Comparison of ENCODE assay signal across 9 mouse cellular contexts in the genomic region with DNA sequence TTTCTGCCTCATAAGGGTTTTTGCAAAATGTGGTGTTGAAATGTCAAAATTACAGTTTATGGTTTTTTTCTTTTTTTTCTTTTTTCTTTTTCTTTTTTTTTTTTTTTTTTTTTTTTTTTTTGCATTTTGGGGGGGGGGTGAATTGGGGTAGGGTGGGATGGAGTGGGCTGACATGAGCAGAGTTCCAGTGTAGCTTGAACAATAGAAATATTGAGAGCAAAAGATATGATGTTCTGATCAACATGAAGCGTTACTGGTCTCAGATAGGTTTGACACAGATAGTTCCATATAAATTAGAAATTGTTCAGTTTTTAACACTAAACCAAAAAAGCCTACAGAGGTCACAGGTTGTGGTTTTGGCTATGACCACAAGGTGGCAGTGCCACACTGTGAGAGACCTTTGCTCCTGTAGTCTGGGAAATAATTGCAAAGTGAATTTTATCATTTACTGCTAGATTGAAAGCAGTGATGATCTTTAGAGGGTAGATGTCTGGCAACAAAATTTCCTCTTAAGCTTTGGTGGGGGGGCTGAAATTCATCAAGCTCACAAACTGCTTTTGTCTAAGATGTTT. TPM values are rescaled to one million over a fixed set of nuclear protein-coding genes. Genes with fewer than 3 reads are reported as not detected.
DNase-seq lines count a peak whose midpoint lies in the region; ATAC-seq and TF ChIP-seq lines count a peak whose summit lies in the region.
"Had no signal": no experiment of that assay in that cellular context is flagged by ENCODE, and none has a peak within 500 bp of the region (broad histone marks: within the 10 kb centered on the region; RNA-seq: fewer than 3 reads in every experiment).

No protein-coding gene starts in this region.

- peak; percentile 78 for TF ChIP-seq RAD21 in CH12.LX (IDR thresholded peaks at IDR 0.05; ENCODE audit: low read depth, low read length)

- dilution Hi-C loops in CH12.LX (cut with MboI; ENCODE audit: extremely low pct_ligation_motif_present, extremely low pct_unique_long_range_greater_than_20kb, low sequenced_read_pairs), result no loop called here

- DNase-seq in 3T3-L1 (ENCODE audit: low read depth, low spot score) (peak; percentile 79), CH12.LX (ENCODE audit: extremely low read depth) (peak; percentile 16)
- peak; percentile 3 for DNase-seq in c-Kit-negative CD71-positive TER-119-positive erythroid progenitor cells, embryonic 14.5 days (ENCODE audit: low read depth, low spot score)
- peak; percentile 42 for DNase-seq in kidney, postnatal 14 days
- DNase-seq in liver, postnatal 0 days, result peak; percentile 48
- DNase-seq in ovary, postnatal 14 days (ENCODE audit: low spot score), result peak; percentile 37
- DNase-seq in natural killer cell, adult 2 months (ENCODE audit: low spot score in 2 of 2), result no peak

- TF ChIP-seq POLR2A in CH12.LX (IDR thresholded peaks at IDR 0.05; ENCODE audit: low read depth, low read length), result no peak

- 37% methylated on average over 1 of the region's 1 CpGs for WGBS in forebrain, embryonic 13.5 days
- WGBS in liver, postnatal 0 days (ENCODE audit: insufficient replicate concordance), result 39% methylated on average over 1 of the region's 1 CpGs

- peak in 1 of 2 experiments; percentile 72; a peak in 2 of 4 replicates for TF ChIP-seq CTCF in CH12.LX (conservative IDR thresholded peaks at IDR 0.05 in 1 of 2, IDR thresholded peaks at IDR 0.05 in 1 of 2; ENCODE audit: low read depth in 2 of 2, low read length in 2 of 2)
- peak; percentile 73 for TF ChIP-seq CTCF in liver, postnatal 0 days (IDR thresholded peaks at IDR 0.05; ENCODE audit: low read depth)

- peak; percentile 84 for ATAC-seq in forebrain, embryonic 13.5 days
- ATAC-seq in liver, postnatal 0 days, result no peak

- no peaks in the 10 kb centered on the region for H3K4me1 ChIP-seq in CH12.LX (ENCODE audit: control insufficient read depth in 1 of 2, insufficient read depth in 2 of 2)
- H3K4me1 ChIP-seq in forebrain, embryonic 13.5 days, result no peaks in the 10 kb centered on the region
- no peaks in the 10 kb centered on the region for H3K4me1 ChIP-seq in liver, postnatal 0 days (ENCODE audit: insufficient read depth)
- H3K4me1 ChIP-seq: hindbrain, embryonic 15.5 days had no signal

- H3K27me3 ChIP-seq in CH12.LX (replicated peaks), result no peaks in the 10 kb centered on the region
- H3K27me3 ChIP-seq in forebrain, embryonic 13.5 days, result no peaks in the 10 kb centered on the region
- no peaks in the 10 kb centered on the region for H3K27me3 ChIP-seq in liver, postnatal 0 days (ENCODE audit: insufficient read depth, low read length)
- H3K27me3 ChIP-seq: hindbrain, embryonic 15.5 days had no signal

- peaks cover 12% of the 10 kb centered on the region for H3K9me3 ChIP-seq in CH12.LX (replicated peaks; ENCODE audit: low read length)
- H3K9me3 ChIP-seq in forebrain, embryonic 13.5 days (replicated peaks), result no peaks in the 10 kb centered on the region
- no peaks in the 10 kb centered on the region for H3K9me3 ChIP-seq in liver, postnatal 0 days (ENCODE audit: low read length)
- H3K9me3 ChIP-seq: hindbrain, embryonic 15.5 days had no signal

- H3K4me2 ChIP-seq in CH12.LX (ENCODE audit: insufficient read depth, low read depth, poor library complexity, severe bottlenecking), result no peak overlapping the region
- no peak overlapping the region for H3K4me2 ChIP-seq in forebrain, embryonic 13.5 days
- H3K4me2 ChIP-seq in liver, postnatal 0 days (ENCODE audit: low read depth, low read length), result no peak overlapping the region
- H3K4me2 ChIP-seq: hindbrain, embryonic 15.5 days had no signal

- H3K4me3 ChIP-seq in CH12.LX (replicated peaks in 1 of 3; ENCODE audit: low read depth in 2 of 3, low read length in 2 of 3, poor library complexity in 1 of 3), result no peak overlapping the region
- no peak overlapping the region for H3K4me3 ChIP-seq in forebrain, embryonic 13.5 days
- no peak overlapping the region for H3K4me3 ChIP-seq in liver, postnatal 0 days (ENCODE audit: low read depth, low read length)
- H3K4me3 ChIP-seq: hindbrain, embryonic 15.5 days had no signal

- no peak for TF ChIP-seq EP300 in CH12.LX (IDR thresholded peaks at IDR 0.05; ENCODE audit: low read length)
- TF ChIP-seq EP300 in liver, postnatal 0 days (IDR thresholded peaks at IDR 0.05; ENCODE audit: low read depth), result no peak

- H3K36me3 ChIP-seq in CH12.LX (replicated peaks in 1 of 2; ENCODE audit: control insufficient read depth in 1 of 2, insufficient read depth in 1 of 2, low read length in 1 of 2), result no peaks in the 10 kb centered on the region
- H3K36me3 ChIP-seq in forebrain, embryonic 13.5 days (ENCODE audit: poor library complexity, severe bottlenecking), result no peaks in the 10 kb centered on the region
- no peaks in the 10 kb centered on the region for H3K36me3 ChIP-seq in liver, postnatal 0 days (replicated peaks; ENCODE audit: insufficient read depth, low read length)
- H3K36me3 ChIP-seq: hindbrain, embryonic 15.5 days had no signal

- in situ Hi-C loops in CH12.LX (cut with MboI; ENCODE audit: low pct_ligation_motif_present, low pct_unique_long_range_greater_than_20kb, low sequenced_read_pairs), result no loop called here

- no peak overlapping the region for H3K27ac ChIP-seq in CH12.LX (ENCODE audit: insufficient read depth, low read depth)
- H3K27ac ChIP-seq in forebrain, embryonic 13.5 days, result no peak overlapping the region
- H3K27ac ChIP-seq in liver, postnatal 0 days (ENCODE audit: low read depth), result no peak overlapping the region
- H3K27ac ChIP-seq: hindbrain, embryonic 15.5 days had no signal

- H3K79me2 ChIP-seq in CH12.LX (replicated peaks; ENCODE audit: control insufficient read depth, extremely low read depth, insufficient read depth, poor library complexity, severe bottlenecking), result no peaks in the 10 kb centered on the region

- H3K9ac ChIP-seq in CH12.LX (ENCODE audit: insufficient read depth, low read depth), result no peak overlapping the region
- no peak overlapping the region for H3K9ac ChIP-seq in forebrain, embryonic 13.5 days
- H3K9ac ChIP-seq in liver, postnatal 0 days (replicated peaks), result no peak overlapping the region
- H3K9ac ChIP-seq: hindbrain, embryonic 15.5 days had no signal

TF ChIP-seq in CH12.LX, 34 proteins besides CTCF, POLR2A, EP300 and RAD21:
- TF ChIP-seq SMC3 (IDR thresholded peaks at IDR 0.05; ENCODE audit: low read depth, low read length) (peak; percentile 55), UBTF (IDR thresholded peaks at IDR 0.05; ENCODE audit: low read depth, low read length) (no peak), ZNF384 (IDR thresholded peaks at IDR 0.05; ENCODE audit: low read depth, low read length) (0 out of 2 replicates have a peak, but pooled peaks have one; percentile 20)

RNA-seq across cellular contexts. Expression of gene Adcyap1, which starts 40.5 kb away (rescaled TPM):
- total RNA-seq in CH12.LX (2012; rRNA removed), result not detected in 2 replicates
- total RNA-seq in CH12.LX (2014; rRNA removed), result not detected in 2 replicates
- polyA plus RNA-seq in CH12.LX (2012; ENCODE audit: insufficient read length, low read depth), result not detected in 2 replicates
- 8.8 TPM in 2 replicates for polyA plus RNA-seq in forebrain, embryonic 13.5 days (2015; fragmentation: Nextera tagmentation; extraction: Ambion mirVana)
- not detected in 2 replicates for polyA plus RNA-seq in liver, postnatal 0 days (2015; fragmentation: Nextera tagmentation; extraction: Ambion mirVana)

Comparison
In these comparisons a context has a peak if more than half of its experiments do, and no peak if none do; other contexts are left out.
1. DNase-seq: peak in 3T3-L1 (single experiment), CH12.LX (single experiment), c-Kit-negative CD71-positive TER-119-positive erythroid progenitor cells, embryonic 14.5 days (single experiment), kidney, postnatal 14 days (single experiment), liver, postnatal 0 days (single experiment) and ovary, postnatal 14 days (single experiment); none in natural killer cell, adult 2 months (0 of 2).